Mouse (Mus musculus) neural tube, embryonic 12.5 days (tissue): ENCODE measurements around the gene Papola. TPM values are rescaled to one million over a fixed set of nuclear protein-coding genes. Genes with fewer than 3 reads are reported as not detected.
"Not testable (repeated sequence)": the region's sequence is repeated elsewhere in the genome, so short reads cannot be mapped to it uniquely, and the experiment has no call there.

ENCODE experiments used
- ATAC-seq: fragments of 200-750 bp; cut with Nextera tagmentation; 2 replicates; pipeline ENCODE4 v1.8.0; 2017; ENCODE audit warnings: low read depth, mild to moderate bottlenecking, moderate TSS enrichment, moderate library complexity; ENCODE audit not compliant: low FRiP score
- H3K27ac ChIP-seq: fragments of 300-500 bp; sonication (generic); 2 replicates; pipeline ENCODE4 v1.5.1; 2016
- H3K27me3 ChIP-seq: fragments of 300-500 bp; sonication (generic); replicated peaks from 2 replicates; pipeline ENCODE4 v1.6.1; 2016; ENCODE audit warnings: mild to moderate bottlenecking
- H3K36me3 ChIP-seq: fragments of 300-500 bp; sonication (generic); 2 replicates; pipeline ENCODE4 v1.6.1; 2016; ENCODE audit warnings: mild to moderate bottlenecking
- H3K4me1 ChIP-seq: fragments of 300-500 bp; sonication (generic); 2 replicates; pipeline ENCODE4 v1.6.1; 2016
- H3K4me2 ChIP-seq: fragments of 300-500 bp; sonication (generic); replicated peaks from 2 replicates; pipeline ENCODE4 v1.6.1; 2016; ENCODE audit warnings: mild to moderate bottlenecking
- H3K4me3 ChIP-seq: fragments of 300-500 bp; sonication (generic); 2 replicates; pipeline ENCODE4 v1.5.1; 2016
- H3K9ac ChIP-seq: fragments of 300-500 bp; sonication (generic); 2 replicates; pipeline ENCODE4 v1.6.1; 2016; ENCODE audit warnings: mild to moderate bottlenecking
- H3K9me3 ChIP-seq: fragments of 300-500 bp; sonication (generic); 2 replicates; pipeline ENCODE4 v1.6.1; 2016; ENCODE audit warnings: mild to moderate bottlenecking
- WGBS: fragments of 180-500 bp; shearing (Covaris S2); methylation state at CpG from one replicate; pipeline ENCODE4 v1.1.7; 2016; 5-methylcytosine and 5-hydroxymethylcytosine counted together
- polyA plus RNA-seq: library from polyadenylated mRNA; unstranded; fragments of >200 nt; fragmentation: Nextera tagmentation; extraction: Ambion mirVana; gene quantifications from 2 replicates; pipeline ENCODE4 v1.2.1, GENCODE M21; 2016

The Papola gene
- polyA plus RNA-seq, 1 experiment from 2014 or later, result 249 TPM

- Histone ChIP-seq H3K4me2 (no peak overlapping the region), H3K27ac (no peak overlapping the region), H3K4me3 (no peak overlapping the region), H3K36me3 (peaks cover 58% of the 10 kb centered on the region), H3K4me1 (no peaks in the 10 kb centered on the region), H3K9me3 (no peaks in the 10 kb centered on the region), H3K27me3 (no peaks in the 10 kb centered on the region), H3K9ac (no peak overlapping the region)
- no peak for ATAC-seq
- 83% methylated on average over 3 of the region's 3 CpGs for WGBS
Measured at GRCm38 (mm10) chr12:105808945-105809344, 24.5 kb downstream of the Papola start.

DNA sequence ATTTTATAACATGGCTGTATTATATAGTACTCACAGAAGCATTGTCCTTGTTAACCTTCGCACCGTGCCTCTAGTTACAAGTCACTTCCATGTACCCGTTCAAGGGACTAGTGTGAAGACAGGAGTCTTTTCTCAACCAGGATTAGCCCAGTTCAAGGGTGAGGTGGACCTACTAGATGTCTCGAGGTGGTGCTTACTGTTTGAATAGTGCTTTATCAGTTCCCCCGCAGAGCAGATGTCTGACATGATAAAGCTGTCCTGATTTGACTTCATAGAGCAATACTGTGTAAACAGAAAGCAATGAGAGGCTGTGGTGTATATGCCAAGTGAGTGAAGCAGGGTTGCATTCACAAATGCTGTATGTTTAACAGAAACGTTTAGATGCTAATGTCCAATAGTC is 26.1 kb downstream of the Papola start:
- Histone ChIP-seq H3K9me3 (no peaks in the 10 kb centered on the region), H3K9ac (no peak overlapping the region), H3K4me3 (no peak overlapping the region), H3K36me3 (peaks cover 61% of the 10 kb centered on the region), H3K4me1 (no peaks in the 10 kb centered on the region), H3K27ac (no peak overlapping the region), H3K27me3 (no peaks in the 10 kb centered on the region), H3K4me2 (no peak overlapping the region)
- WGBS, result 88% methylated on average over 6 of the region's 6 CpGs
- ATAC-seq, result no peak

DNA sequence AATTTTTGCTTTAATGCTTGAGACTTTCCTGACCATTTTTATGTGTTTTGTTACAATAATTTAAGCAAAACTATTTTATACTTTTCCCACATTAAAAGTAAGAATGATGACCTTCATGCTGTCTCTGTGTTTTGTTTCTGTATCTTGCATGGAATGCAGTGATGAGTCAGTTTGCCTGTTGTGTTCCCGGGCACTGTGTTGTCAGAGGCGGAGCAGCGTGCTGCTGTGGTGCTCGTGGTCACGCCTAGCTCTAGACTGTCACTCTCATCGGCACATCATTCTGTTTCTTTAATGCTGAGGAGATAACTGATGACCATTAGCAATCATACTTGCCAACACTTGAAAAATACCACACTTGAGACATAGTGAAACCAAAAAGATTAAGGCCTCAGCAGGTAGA is 29.5 kb downstream of the Papola start:
- peaks cover 53% of the 10 kb centered on the region for H3K36me3 ChIP-seq
- no peak overlapping the region for H3K27ac ChIP-seq
- no peaks in the 10 kb centered on the region for H3K4me1 ChIP-seq
- 93% methylated on average over 6 of the region's 6 CpGs for WGBS
- H3K27me3 ChIP-seq, result no peaks in the 10 kb centered on the region
- no peak overlapping the region for H3K4me2 ChIP-seq
- H3K9ac ChIP-seq, result no peak overlapping the region
- H3K4me3 ChIP-seq, result no peak overlapping the region
- no peak for ATAC-seq
- no peaks in the 10 kb centered on the region for H3K9me3 ChIP-seq

GRCm38 (mm10) chr12:105823472-105823871 is 39.0 kb downstream of the Papola start:
- Histone ChIP-seq H3K36me3 (peaks cover 87% of the 10 kb centered on the region), H3K27ac (no peak overlapping the region), H3K4me1 (no peaks in the 10 kb centered on the region), H3K4me2 (no peak overlapping the region), H3K4me3 (no peak overlapping the region), H3K27me3 (no peaks in the 10 kb centered on the region), H3K9ac (no peak overlapping the region), H3K9me3 (no peaks in the 10 kb centered on the region)
- WGBS, result 88% methylated on average over 4 of the region's 4 CpGs
- ATAC-seq, result no peak

GRCm38 (mm10) chr12:105824743-105825142 is 40.2 kb downstream of the Papola start:
- H3K4me2 ChIP-seq, result no peak overlapping the region
- WGBS, result 91% methylated on average over 8 of the region's 8 CpGs
- H3K4me1 ChIP-seq, result no peaks in the 10 kb centered on the region
- H3K9ac ChIP-seq, result no peak overlapping the region
- no peak for ATAC-seq
- no peaks in the 10 kb centered on the region for H3K9me3 ChIP-seq
- no peaks in the 10 kb centered on the region for H3K27me3 ChIP-seq
- H3K27ac ChIP-seq, result no peak overlapping the region
- no peak overlapping the region for H3K4me3 ChIP-seq
- peaks cover 89% of the 10 kb centered on the region for H3K36me3 ChIP-seq

GRCm38 (mm10) chr12:105825266-105825665 is 40.8 kb downstream of the Papola start:
- Histone ChIP-seq H3K4me1 (no peaks in the 10 kb centered on the region), H3K9ac (no peak overlapping the region), H3K36me3 (peaks cover 88% of the 10 kb centered on the region), H3K27ac (no peak overlapping the region), H3K9me3 (no peaks in the 10 kb centered on the region), H3K4me3 (no peak overlapping the region), H3K27me3 (no peaks in the 10 kb centered on the region), H3K4me2 (no peak overlapping the region)
- 97% methylated on average over 4 of the region's 4 CpGs for WGBS
- no peak for ATAC-seq

DNA sequence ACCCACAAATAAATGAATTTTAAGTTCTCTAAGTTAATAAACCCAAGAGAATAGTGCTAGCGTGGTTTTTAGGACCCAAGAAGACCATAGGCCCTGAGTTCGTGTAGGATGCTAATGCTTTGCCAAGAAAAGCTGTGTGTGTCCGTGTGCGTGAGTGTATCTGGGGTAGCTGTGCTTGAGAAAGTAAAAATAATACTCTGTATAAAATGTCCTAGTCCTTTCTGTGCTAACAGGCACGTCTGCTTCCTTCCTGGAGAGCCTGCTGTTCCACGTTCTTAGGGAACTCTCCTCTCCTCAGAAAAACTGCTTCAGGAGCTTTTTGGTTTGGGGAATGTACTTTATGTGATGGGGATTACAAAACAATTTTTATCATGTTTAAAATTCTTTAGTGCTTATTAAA is 48.0 kb downstream of the Papola start:
- no peak for ATAC-seq
- no peak overlapping the region for H3K4me2 ChIP-seq
- H3K4me3 ChIP-seq, result no peak overlapping the region
- H3K9ac ChIP-seq, result no peak overlapping the region
- peaks cover 64% of the 10 kb centered on the region for H3K36me3 ChIP-seq
- 93% methylated on average over 6 of the region's 6 CpGs for WGBS
- H3K27me3 ChIP-seq, result no peaks in the 10 kb centered on the region
- no peak overlapping the region for H3K27ac ChIP-seq
- no peaks in the 10 kb centered on the region for H3K4me1 ChIP-seq
- no peaks in the 10 kb centered on the region for H3K9me3 ChIP-seq

DNA sequence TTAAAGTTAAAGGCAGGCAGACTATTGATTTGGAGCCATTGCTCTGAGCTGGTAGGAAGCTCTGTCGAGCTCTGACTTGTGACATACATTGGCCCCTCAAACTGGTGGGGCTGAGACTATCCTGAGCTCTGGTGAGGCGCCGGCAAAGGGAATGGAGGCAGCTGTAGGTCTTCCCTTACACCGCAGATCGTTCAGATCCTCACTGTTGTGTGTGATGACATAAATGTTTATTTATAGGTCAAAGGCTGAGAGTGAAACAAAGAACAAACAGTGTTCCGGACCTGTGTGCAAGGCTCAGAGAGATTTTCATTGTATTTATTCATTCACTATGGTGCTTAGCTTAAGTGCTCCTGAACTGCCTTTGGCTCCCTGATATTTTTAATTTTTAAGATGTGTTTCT is 50.4 kb downstream of the Papola start:
- no peak overlapping the region for H3K4me2 ChIP-seq
- no peaks in the 10 kb centered on the region for H3K27me3 ChIP-seq
- no peaks in the 10 kb centered on the region for H3K9me3 ChIP-seq
- ATAC-seq, result no peak
- H3K36me3 ChIP-seq, result peaks cover 51% of the 10 kb centered on the region
- no peak overlapping the region for H3K27ac ChIP-seq
- H3K4me3 ChIP-seq, result no peak overlapping the region
- no peak overlapping the region for H3K9ac ChIP-seq
- no peaks in the 10 kb centered on the region for H3K4me1 ChIP-seq
- WGBS, result 69% methylated on average over 6 of the region's 6 CpGs

- ATAC-seq, result no peak
- no peak overlapping the region for H3K9ac ChIP-seq
- H3K4me1 ChIP-seq, result no peaks in the 10 kb centered on the region
- peaks cover 53% of the 10 kb centered on the region for H3K36me3 ChIP-seq
- H3K27me3 ChIP-seq, result no peaks in the 10 kb centered on the region
- H3K4me3 ChIP-seq, result no peak overlapping the region
- H3K27ac ChIP-seq, result no peak overlapping the region
- no peak overlapping the region for H3K4me2 ChIP-seq
- no peaks in the 10 kb centered on the region for H3K9me3 ChIP-seq
- WGBS, result 71% methylated on average over 6 of the region's 6 CpGs
Measured at GRCm38 (mm10) chr12:105835571-105835970, 51.1 kb downstream of the Papola start.

GRCm38 (mm10) chr12:105836196-105836595 is 51.7 kb downstream of the Papola start:
- Histone ChIP-seq H3K4me2 (no peak overlapping the region), H3K27me3 (no peaks in the 10 kb centered on the region), H3K4me3 (no peak overlapping the region), H3K9me3 (no peaks in the 10 kb centered on the region), H3K9ac (no peak overlapping the region), H3K27ac (no peak overlapping the region), H3K36me3 (peaks cover 54% of the 10 kb centered on the region), H3K4me1 (no peaks in the 10 kb centered on the region)
- WGBS, result 87% methylated on average over 2 of the region's 2 CpGs
- no peak for ATAC-seq

GRCm38 (mm10) chr12:105839096-105839495 is 54.6 kb downstream of the Papola start:
- Histone ChIP-seq H3K4me3 (no peak overlapping the region), H3K4me1 (no peaks in the 10 kb centered on the region), H3K4me2 (no peak overlapping the region), H3K27me3 (no peaks in the 10 kb centered on the region), H3K36me3 (peaks cover 43% of the 10 kb centered on the region), H3K9me3 (no peaks in the 10 kb centered on the region), H3K9ac (no peak overlapping the region), H3K27ac (no peak overlapping the region)
- ATAC-seq, result no peak
- WGBS, result 88% methylated on average over 4 of the region's 4 CpGs

DNA sequence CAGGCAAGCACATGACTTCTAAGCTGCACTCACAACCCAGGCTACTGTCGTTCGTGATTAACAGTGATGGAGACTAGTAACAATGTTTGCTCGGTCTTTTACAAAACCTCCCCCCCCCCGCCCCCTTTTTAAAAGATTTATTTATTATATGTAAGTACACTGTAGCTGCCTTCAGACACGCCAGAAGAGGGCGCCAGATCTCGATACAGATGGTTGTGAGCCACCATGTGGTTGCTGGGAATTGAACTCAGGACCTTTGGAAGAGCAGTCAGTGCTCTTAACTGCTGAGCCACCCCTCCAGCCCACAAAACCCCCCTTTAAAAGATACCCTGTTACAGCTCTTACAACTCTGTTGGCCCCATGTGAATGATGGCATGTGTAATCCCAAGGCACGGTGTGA is 56.1 kb downstream of the Papola start:
- H3K4me2 ChIP-seq, H3K27ac ChIP-seq, H3K4me1 ChIP-seq, H3K27me3 ChIP-seq, H3K9ac ChIP-seq, H3K4me3 ChIP-seq, ATAC-seq, H3K9me3 ChIP-seq: not testable (repeated sequence)
- peaks cover 36% of the 10 kb centered on the region for H3K36me3 ChIP-seq
- WGBS, result 95% methylated on average over 8 of the region's 8 CpGs

DNA sequence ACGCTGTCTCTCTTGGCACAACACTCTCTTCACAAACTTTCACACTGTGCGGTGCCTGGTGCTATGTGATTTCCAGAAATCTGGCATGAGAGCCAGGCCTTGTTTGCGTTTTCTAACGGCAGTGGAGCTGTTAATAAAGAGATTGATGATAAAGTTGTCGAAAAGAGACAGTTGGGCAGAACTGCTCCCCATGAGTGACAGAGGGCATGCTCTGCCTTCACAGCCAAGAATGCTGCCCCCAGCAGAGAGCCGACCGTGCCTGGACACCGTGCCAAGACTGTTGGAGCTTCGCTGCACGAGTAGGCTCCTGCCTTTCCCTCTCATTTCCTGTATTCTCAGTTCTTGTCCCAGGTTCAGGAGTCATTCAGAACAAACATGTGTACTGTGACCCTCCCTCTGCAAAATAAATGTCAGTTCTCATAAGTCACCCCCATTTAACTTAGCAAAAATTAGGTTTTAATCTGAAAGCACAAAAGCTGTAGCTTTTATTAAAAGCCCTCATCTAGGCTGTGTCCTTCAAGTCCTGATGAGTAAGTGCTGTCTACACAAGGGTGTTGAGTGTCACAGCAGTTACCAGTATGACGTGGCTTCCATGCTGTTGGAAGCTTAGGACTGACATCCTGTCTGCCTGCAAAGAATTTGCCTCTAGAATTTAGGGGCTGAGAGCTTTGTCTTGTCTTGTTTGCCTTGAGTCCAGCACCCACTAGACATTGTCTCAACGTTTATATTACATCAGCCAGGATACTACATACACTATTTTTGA is 58.9 kb downstream of the Papola start:
- no peak overlapping the region for H3K9ac ChIP-seq
- H3K4me3 ChIP-seq, result no peak overlapping the region
- H3K4me1 ChIP-seq, result no peaks in the 10 kb centered on the region
- no peak for ATAC-seq
- H3K9me3 ChIP-seq, result no peaks in the 10 kb centered on the region
- H3K27me3 ChIP-seq, result no peaks in the 10 kb centered on the region
- peaks cover 25% of the 10 kb centered on the region for H3K36me3 ChIP-seq
- H3K4me2 ChIP-seq, result no peak overlapping the region
- no peak overlapping the region for H3K27ac ChIP-seq
- WGBS, result 84% methylated on average over 12 of the region's 12 CpGs
